Mouse (Mus musculus): Measurements from ENCODE around the gene Arhgef15. TPM values are rescaled to one million over a fixed set of nuclear protein-coding genes. Genes with fewer than 3 reads are reported as not detected.

Arhgef15 gene
- total RNA-seq, 4 experiments from 2014 or later = 35.5 to 40.0 (median 38.3) TPM

GRCm38 (mm10) chr11:68893911-68894464 is 63.3 kb downstream of the Arhgef15 start:
- no peak for DNase-seq (ENCODE audit: low spot score in 2 of 2)

Small RNA genes within 50 kb of the gene (microRNA-seq; reads per million reads assigned to microRNA genes)
- 0 reads per million in 2 experiments for gene Mir3062

Other genes starting within 250 kb of the Arhgef15 start
- 100 to 1,000 TPM in 3 of 4 experiments, 10 to 100 TPM in 1; 95.2 to 113 (median 110) TPM for gene Ndel1, start 85.6 kb downstream of the Arhgef15 start, total RNA-seq (2022)
- under 1 TPM in 1 of 4 experiments, not detected in 3; 0.17 TPM for gene Rnf222, start 68.9 kb downstream of the Arhgef15 start, total RNA-seq (2022)
- 100 to 1,000 TPM; 920 to 943 (median 931) TPM for gene Rpl26, start 55.9 kb downstream of the Arhgef15 start, total RNA-seq (2022)
- gene Odf4, start 30.4 kb downstream of the Arhgef15 start, total RNA-seq (2022) = 1 to 10 TPM; 1.1 to 2.2 (median 1.7) TPM
- 1 to 10 TPM; 4.0 to 8.6 (median 7.1) TPM for gene Slc25a35, start 10.7 kb upstream of the Arhgef15 start, total RNA-seq (2022)
- gene Rangrf, start 17.7 kb upstream of the Arhgef15 start, total RNA-seq (2022) = 10 to 100 TPM; 15.9 to 23.4 (median 19.8) TPM
- 10 to 100 TPM; 20.3 to 22.2 (median 20.9) TPM for gene Pfas, start 51.0 kb upstream of the Arhgef15 start, total RNA-seq (2022)
- gene Ctc1, start 58.4 kb upstream of the Arhgef15 start, total RNA-seq (2022) = 10 to 100 TPM; 37.1 to 42.9 (median 39.7) TPM
- gene Aurkb, start 88.2 kb upstream of the Arhgef15 start, total RNA-seq (2022) = under 1 TPM; 0.53 to 0.80 (median 0.62) TPM
- 10 to 100 TPM; 32.3 to 37.9 (median 33.5) TPM for gene Borcs6, start 102.2 kb upstream of the Arhgef15 start, total RNA-seq (2022)
- 10 to 100 TPM; 15.2 to 19.4 (median 17.1) TPM for gene Tmem107, start 113.3 kb upstream of the Arhgef15 start, total RNA-seq (2022)
- gene Vamp2, start 131.0 kb upstream of the Arhgef15 start, total RNA-seq (2022) = 1,000 to 10,000 TPM; 1,002 to 1,054 (median 1,038) TPM
- 100 to 1,000 TPM; 105 to 140 (median 114) TPM for gene Per1, start 137.7 kb upstream of the Arhgef15 start, total RNA-seq (2022)
- gene Hes7, start 162.9 kb upstream of the Arhgef15 start, total RNA-seq (2022) = 1 to 10 TPM in 1 of 4 experiments, under 1 TPM in 3; 0.20 to 1.3 (median 0.74) TPM
- gene 9130213A22Rik, start 165.1 kb upstream of the Arhgef15 start, total RNA-seq (2022) = 1 to 10 TPM; 1.1 to 1.4 (median 1.3) TPM
- gene Aloxe3, start 168.4 kb upstream of the Arhgef15 start, total RNA-seq (2022) = 10 to 100 TPM in 1 of 4 experiments, 1 to 10 TPM in 3; 5.9 to 11.4 (median 8.9) TPM
- 1 to 10 TPM; 5.7 to 8.9 (median 7.7) TPM for gene Alox12b, start 199.5 kb upstream of the Arhgef15 start, total RNA-seq (2022)
- 10 to 100 TPM in 2 of 4 experiments, 1 to 10 TPM in 2; 9.2 to 11.4 (median 10.2) TPM for gene Alox8, start 240.4 kb upstream of the Arhgef15 start, total RNA-seq (2022)

Measured in left cerebral cortex, adult 8-10 months (tissue).